Mouse (Mus musculus): ENCODE data around the gene Slc24a3.

DNA sequence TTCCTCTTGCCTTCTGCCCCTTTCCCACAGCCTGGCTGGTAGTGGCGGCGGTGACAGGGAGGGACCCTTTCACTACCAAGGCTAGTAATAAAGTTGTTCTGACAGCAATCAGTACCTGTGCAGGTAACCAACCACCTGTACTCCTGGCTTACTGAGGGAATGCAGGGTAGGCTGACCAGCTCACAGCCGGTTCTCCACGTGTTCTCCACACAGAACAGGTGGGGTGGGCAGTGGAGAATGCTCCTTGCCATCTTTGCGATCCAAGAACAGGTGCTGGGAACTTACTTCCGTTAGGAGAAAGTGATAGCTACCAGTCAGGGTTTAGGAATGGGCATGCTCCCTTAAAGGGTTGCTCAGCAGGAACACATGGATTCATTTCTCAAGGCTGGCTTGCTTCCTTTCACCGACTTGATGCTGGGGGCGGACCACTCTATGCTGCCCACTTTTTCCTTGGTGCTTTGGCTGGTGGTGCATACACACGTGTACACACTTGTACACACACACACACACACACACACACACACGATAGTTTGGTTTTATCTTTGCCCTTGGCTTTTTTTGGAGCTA, 934 bp downstream of the Slc24a3 start:
- TF ChIP-seq POLR2A (IDR thresholded peaks at IDR 0.05; ENCODE audit: extremely low read depth, insufficient read depth, low read length) (no peak), CTCF (IDR thresholded peaks at IDR 0.05; ENCODE audit: low read depth, low read length) (no peak)

Data from liver, adult 2 months (tissue).